Mouse (Mus musculus): ENCODE results near the gene Cpne5. TPM values are rescaled to one million over a fixed set of nuclear protein-coding genes. Genes with fewer than 3 reads are reported as not detected.
"Not testable (repeated sequence)": the region's sequence is repeated elsewhere in the genome, so short reads cannot be mapped to it uniquely, and the experiment has no call there.

The Cpne5 gene
- polyA plus RNA-seq, 1 experiment from 2014 or later = 0.93 TPM

GRCm38 (mm10) chr17:29268682-29269348 is 30.8 kb upstream of the Cpne5 start, which contains the start of gene BC004004:
Gene BC004004, plus strand, starts transcription at chr17:29268788.
- Histone ChIP-seq H3K9ac (ENCODE audit: low read depth, low read length) (peak within 1 kb of the TSS; percentile 89), H3K36me3 (ENCODE audit: control insufficient read depth, insufficient read depth, low read length) (no peaks in the 10 kb centered on the region), H3K27me3 (replicated peaks; ENCODE audit: control insufficient read depth, insufficient read depth, low read length) (no peaks in the 10 kb centered on the region), H3K4me2 (peak within 1 kb of the TSS; percentile 86), H3K4me1 (replicated peaks; ENCODE audit: control insufficient read depth, insufficient read depth, low read length) (peaks cover 20% of the 10 kb centered on the region), H3K4me3 (ENCODE audit: low read depth, low read length) (peak within 1 kb of the TSS; percentile 70), H3K27ac (ENCODE audit: low read depth, low read length) (peak within 1 kb of the TSS; percentile 86), H3K9me3 (ENCODE audit: control insufficient read depth, low read length) (no peaks in the 10 kb centered on the region)
- ATAC-seq (replicated peaks; ENCODE audit: low FRiP score) (peak; percentile 93), DNase-seq (ENCODE audit: low spot score) (peak; percentile 97)
- under 1% methylated on average over 47 of the region's 63 CpGs for WGBS

- no peak for ATAC-seq (replicated peaks; ENCODE audit: low FRiP score)
- Histone ChIP-seq H3K27ac (ENCODE audit: low read depth, low read length) (peak overlapping the region; percentile 53), H3K4me1 (replicated peaks; ENCODE audit: control insufficient read depth, insufficient read depth, low read length) (peaks cover 19% of the 10 kb centered on the region), H3K27me3 (replicated peaks; ENCODE audit: control insufficient read depth, insufficient read depth, low read length) (no peaks in the 10 kb centered on the region), H3K9me3 (ENCODE audit: control insufficient read depth, low read length) (no peaks in the 10 kb centered on the region), H3K4me3 (ENCODE audit: low read depth, low read length) (peak overlapping the region; percentile 70), H3K9ac (ENCODE audit: low read depth, low read length) (peak overlapping the region; percentile 64), H3K36me3 (ENCODE audit: control insufficient read depth, insufficient read depth, low read length) (no peaks in the 10 kb centered on the region), H3K4me2 (peak overlapping the region; percentile 86)
- no peak for DNase-seq (ENCODE audit: low spot score)
- 59% methylated on average over 6 of the region's 6 CpGs for WGBS
Observed at GRCm38 (mm10) chr17:29267931-29268681, 30.1 kb upstream of the Cpne5 start.

- H3K4me1 ChIP-seq (replicated peaks; ENCODE audit: control insufficient read depth, insufficient read depth, low read length) = peaks cover 26% of the 10 kb centered on the region
- not testable (repeated sequence) for DNase-seq (ENCODE audit: low spot score); H3K27ac ChIP-seq (ENCODE audit: low read depth, low read length); H3K27me3 ChIP-seq (replicated peaks; ENCODE audit: control insufficient read depth, insufficient read depth, low read length); H3K9me3 ChIP-seq (ENCODE audit: control insufficient read depth, low read length); H3K4me3 ChIP-seq (ENCODE audit: low read depth, low read length); H3K9ac ChIP-seq (ENCODE audit: low read depth, low read length); ATAC-seq (replicated peaks; ENCODE audit: low FRiP score); H3K4me2 ChIP-seq; H3K36me3 ChIP-seq (ENCODE audit: control insufficient read depth, insufficient read depth, low read length)
- 72% methylated on average over 2 of the region's 2 CpGs for WGBS
Observed at GRCm38 (mm10) chr17:29267040-29267439, 29.1 kb upstream of the Cpne5 start.

GRCm38 (mm10) chr17:29264760-29265159 is 26.8 kb upstream of the Cpne5 start:
- peak overlapping the region; percentile 92 for H3K4me2 ChIP-seq
- 79% methylated on average over 5 of the region's 5 CpGs for WGBS
- H3K4me1 ChIP-seq (replicated peaks; ENCODE audit: control insufficient read depth, insufficient read depth, low read length) = peaks cover 34% of the 10 kb centered on the region
- H3K4me3 ChIP-seq (ENCODE audit: low read depth, low read length) = peak overlapping the region; percentile 78
- DNase-seq (ENCODE audit: low spot score) (no peak), ATAC-seq (replicated peaks; ENCODE audit: low FRiP score) (no peak)
- H3K36me3 ChIP-seq (ENCODE audit: control insufficient read depth, insufficient read depth, low read length) = peaks cover 16% of the 10 kb centered on the region
- H3K9me3 ChIP-seq (ENCODE audit: control insufficient read depth, low read length) = no peaks in the 10 kb centered on the region
- H3K27me3 ChIP-seq (replicated peaks; ENCODE audit: control insufficient read depth, insufficient read depth, low read length) = no peaks in the 10 kb centered on the region
- H3K27ac ChIP-seq (ENCODE audit: low read depth, low read length) = peak overlapping the region; percentile 96
- H3K9ac ChIP-seq (ENCODE audit: low read depth, low read length) = peak overlapping the region; percentile 88

GRCm38 (mm10) chr17:29263840-29264633 is 26.1 kb upstream of the Cpne5 start, which contains the start of gene Ppil1:
Gene Ppil1, minus strand, starts transcription at chr17:29264186.
- ATAC-seq (replicated peaks; ENCODE audit: low FRiP score) = peak; percentile 68
- peak within 1 kb of the TSS; percentile 78 for H3K4me3 ChIP-seq (ENCODE audit: low read depth, low read length)
- 6% methylated on average over 38 of the region's 38 CpGs for WGBS

GRCm38 (mm10) chr17:29263417-29263816 is 25.4 kb upstream of the Cpne5 start:
- peak overlapping the region; percentile 88 for H3K9ac ChIP-seq (ENCODE audit: low read depth, low read length)
- peak overlapping the region; percentile 92 for H3K4me2 ChIP-seq
- peak overlapping the region; percentile 96 for H3K27ac ChIP-seq (ENCODE audit: low read depth, low read length)
- H3K9me3 ChIP-seq (ENCODE audit: control insufficient read depth, low read length) = no peaks in the 10 kb centered on the region
- 2% methylated on average over 14 of the region's 14 CpGs for WGBS
- H3K36me3 ChIP-seq (ENCODE audit: control insufficient read depth, insufficient read depth, low read length) = peaks cover 24% of the 10 kb centered on the region
- H3K27me3 ChIP-seq (replicated peaks; ENCODE audit: control insufficient read depth, insufficient read depth, low read length) = no peaks in the 10 kb centered on the region
- H3K4me3 ChIP-seq (ENCODE audit: low read depth, low read length) = peak overlapping the region; percentile 78
- DNase-seq (ENCODE audit: low spot score) (no peak), ATAC-seq (replicated peaks; ENCODE audit: low FRiP score) (peak; percentile 2; the same call in 1 of the 2 replicates)
- H3K4me1 ChIP-seq (replicated peaks; ENCODE audit: control insufficient read depth, insufficient read depth, low read length) = peaks cover 32% of the 10 kb centered on the region

More at GRCm38 (mm10) chr17:29263840-29264633, 26.1 kb upstream of the Cpne5 start, which contains the start of gene Ppil1:
- H3K27ac ChIP-seq (ENCODE audit: low read depth, low read length) = peak within 1 kb of the TSS; percentile 96
- peak; percentile 94 for DNase-seq (ENCODE audit: low spot score)
- H3K9ac ChIP-seq (ENCODE audit: low read depth, low read length) = peak within 1 kb of the TSS; percentile 88
- H3K27me3 ChIP-seq (replicated peaks; ENCODE audit: control insufficient read depth, insufficient read depth, low read length) = no peaks in the 10 kb centered on the region
- H3K4me1 ChIP-seq (replicated peaks; ENCODE audit: control insufficient read depth, insufficient read depth, low read length) = peaks cover 32% of the 10 kb centered on the region
- peaks cover 19% of the 10 kb centered on the region for H3K36me3 ChIP-seq (ENCODE audit: control insufficient read depth, insufficient read depth, low read length)
- H3K4me2 ChIP-seq = peak within 1 kb of the TSS; percentile 92
- no peaks in the 10 kb centered on the region for H3K9me3 ChIP-seq (ENCODE audit: control insufficient read depth, low read length)

GRCm38 (mm10) chr17:29262259-29262649 is 24.3 kb upstream of the Cpne5 start:
- peak overlapping the region; percentile 78 for H3K4me3 ChIP-seq (ENCODE audit: low read depth, low read length)
- peak overlapping the region; percentile 92 for H3K4me2 ChIP-seq
- H3K36me3 ChIP-seq (ENCODE audit: control insufficient read depth, insufficient read depth, low read length) = peaks cover 35% of the 10 kb centered on the region
- no peaks in the 10 kb centered on the region for H3K27me3 ChIP-seq (replicated peaks; ENCODE audit: control insufficient read depth, insufficient read depth, low read length)
- H3K9ac ChIP-seq (ENCODE audit: low read depth, low read length) = peak overlapping the region; percentile 52
- ATAC-seq (replicated peaks; ENCODE audit: low FRiP score) (no peak), DNase-seq (ENCODE audit: low spot score) (no peak)
- no peaks in the 10 kb centered on the region for H3K9me3 ChIP-seq (ENCODE audit: control insufficient read depth, low read length)
- peaks cover 29% of the 10 kb centered on the region for H3K4me1 ChIP-seq (replicated peaks; ENCODE audit: control insufficient read depth, insufficient read depth, low read length)
- WGBS = 39% methylated on average over 2 of the region's 2 CpGs
- H3K27ac ChIP-seq (ENCODE audit: low read depth, low read length) = no peak overlapping the region

- DNase-seq (ENCODE audit: low spot score) (no peak), ATAC-seq (replicated peaks; ENCODE audit: low FRiP score) (no peak)
- Histone ChIP-seq H3K9me3 (ENCODE audit: control insufficient read depth, low read length) (no peaks in the 10 kb centered on the region), H3K27ac (ENCODE audit: low read depth, low read length) (no peak overlapping the region), H3K9ac (ENCODE audit: low read depth, low read length) (peak overlapping the region; percentile 52), H3K36me3 (ENCODE audit: control insufficient read depth, insufficient read depth, low read length) (peaks cover 41% of the 10 kb centered on the region), H3K4me1 (replicated peaks; ENCODE audit: control insufficient read depth, insufficient read depth, low read length) (peaks cover 34% of the 10 kb centered on the region), H3K27me3 (replicated peaks; ENCODE audit: control insufficient read depth, insufficient read depth, low read length) (no peaks in the 10 kb centered on the region), H3K4me3 (ENCODE audit: low read depth, low read length) (peak overlapping the region; percentile 78), H3K4me2 (peak overlapping the region; percentile 92)
- WGBS = 86% methylated on average over 22 of the region's 22 CpGs
Observed at GRCm38 (mm10) chr17:29261603-29262258, 23.8 kb upstream of the Cpne5 start.

Data from liver, embryonic 11.5 days (tissue).